Mouse (Mus musculus) liver, adult 2 months (tissue): ENCODE measurements around the gene Lrch1. TPM values are rescaled to one million over a fixed set of nuclear protein-coding genes. Genes with fewer than 3 reads are reported as not detected.

Source experiments
- DNase-seq: peaks from one replicate; pipeline ENCODE4 v3.0.0-alpha.2; 2011; ENCODE audit warnings: low read depth, low spot score; ENCODE audit errors: extremely low read depth
- H3K27ac ChIP-seq: fragments of 200-500 bp; replicated peaks from 2 replicates; pipeline ENCODE4 v1.5.1; 2012; ENCODE audit warnings: low read depth, mild to moderate bottlenecking, control low read depth, inconsistent platforms, low read length; ENCODE audit not compliant: insufficient read depth
- H3K27me3 ChIP-seq: fragments of 200-500 bp; 2 replicates; pipeline ENCODE4 v1.6.1; 2012; ENCODE audit warnings: mild to moderate bottlenecking, moderate library complexity, low read length, inconsistent platforms; ENCODE audit not compliant: control insufficient read depth, insufficient read depth
- H3K36me3 ChIP-seq: fragments of 200-500 bp; 2 replicates; pipeline ENCODE4 v1.6.1; 2012; ENCODE audit warnings: low read length, inconsistent platforms; ENCODE audit not compliant: control insufficient read depth, insufficient read depth
- H3K4me1 ChIP-seq: fragments of 200-500 bp; 2 replicates; pipeline ENCODE4 v1.6.1; 2011; ENCODE audit warnings: low read length; ENCODE audit not compliant: control insufficient read depth, insufficient read depth
- H3K4me3 ChIP-seq: fragments of 200-500 bp; 2 replicates; pipeline ENCODE4 v1.5.1; 2011; ENCODE audit warnings: low read depth, mild to moderate bottlenecking, control low read depth, low read length, moderate library complexity; ENCODE audit not compliant: insufficient read depth
- H3K79me2 ChIP-seq: fragments of 200-500 bp; 2 replicates; pipeline ENCODE4 v1.6.1; 2012; ENCODE audit warnings: inconsistent platforms, mild to moderate bottlenecking, low read length, moderate library complexity; ENCODE audit not compliant: control insufficient read depth, insufficient read depth
- H3K9ac ChIP-seq: fragments of 200-500 bp; 2 replicates; pipeline ENCODE4 v1.6.1; 2012; ENCODE audit warnings: low read depth, mild to moderate bottlenecking, control low read depth, inconsistent platforms, low read length
- CTCF ChIP-seq: fragments of 200-500 bp; IDR thresholded peaks from 2 replicates; pipeline ENCODE4 v1.5.1; 2011; ENCODE audit warnings: low read depth, low read length, control low read depth
- POLR2A ChIP-seq: fragments of 200-500 bp; IDR thresholded peaks from 2 replicates; pipeline ENCODE4 v1.6.1; 2011; ENCODE audit warnings: low read length, control low read depth; ENCODE audit not compliant: insufficient read depth; ENCODE audit errors: extremely low read depth
- WGBS: fragments of 180-500 bp; shearing (Covaris S2); methylation state at CpG from one replicate; pipeline ENCODE4 v1.1.7; 2018; 5-methylcytosine and 5-hydroxymethylcytosine counted together
- polyA plus RNA-seq: library from polyadenylated mRNA; depleted of rRNA; stranded (reverse); fragments of >200 nt; gene quantifications from 2 replicates; pipeline ENCODE4 v1.2.3, GENCODE M21; 2012
- total RNA-seq: library from RNA; depleted of rRNA; stranded (reverse); fragments of >200 nt; gene quantifications from 2 replicates; pipeline ENCODE4 v1.2.3, GENCODE M21; 2014

The Lrch1 gene
- total and polyA plus RNA-seq, 2 experiments, result 2.7 to 6.5 TPM

GRCm38 (mm10) chr14:74893693-74894092 lies 54.0 kb downstream of the Lrch1 start:
- TF ChIP-seq CTCF (no peak), POLR2A (no peak)
- DNase-seq, result no peak
- no peak overlapping the region for H3K9ac ChIP-seq
- H3K79me2 ChIP-seq, result peaks cover 29% of the 10 kb centered on the region
- no peak overlapping the region for H3K27ac ChIP-seq
- H3K27me3 ChIP-seq, result no peaks in the 10 kb centered on the region
- H3K4me1 ChIP-seq, result no peaks in the 10 kb centered on the region
- no peaks in the 10 kb centered on the region for H3K36me3 ChIP-seq
- 95% methylated on average over 6 of the region's 6 CpGs for WGBS
- no peak overlapping the region for H3K4me3 ChIP-seq

GRCm38 (mm10) chr14:74893085-74893648 lies 54.5 kb downstream of the Lrch1 start:
- H3K4me1 ChIP-seq, result no peaks in the 10 kb centered on the region
- no peak for DNase-seq
- H3K4me3 ChIP-seq, result no peak overlapping the region
- H3K27ac ChIP-seq, result no peak overlapping the region
- no peaks in the 10 kb centered on the region for H3K36me3 ChIP-seq
- TF ChIP-seq POLR2A (no peak), CTCF (no peak)
- H3K27me3 ChIP-seq, result no peaks in the 10 kb centered on the region
- WGBS, result 81% methylated on average over 3 of the region's 3 CpGs
- H3K9ac ChIP-seq, result no peak overlapping the region
- peaks cover 26% of the 10 kb centered on the region for H3K79me2 ChIP-seq

DNA sequence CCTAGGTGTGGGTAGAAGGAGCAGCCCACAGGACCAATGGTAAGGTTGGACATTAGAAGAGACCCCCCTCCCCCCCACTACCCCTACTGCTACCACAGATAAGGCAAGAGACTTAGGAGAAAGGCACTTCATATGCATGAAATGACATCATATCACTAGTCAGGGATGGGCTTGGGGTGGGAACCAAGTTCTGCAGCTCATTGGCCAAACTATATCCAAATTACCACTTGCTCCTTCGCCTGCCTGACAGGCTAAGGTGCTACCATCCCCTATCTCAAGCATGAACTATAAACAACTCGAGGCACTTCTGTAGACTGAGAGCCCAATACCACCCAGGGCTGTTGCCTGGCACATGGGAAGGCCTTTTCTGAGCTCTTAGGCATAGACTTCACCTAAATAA lies 58.4 kb downstream of the Lrch1 start:
- TF ChIP-seq POLR2A (no peak), CTCF (no peak)
- H3K27me3 ChIP-seq, result no peaks in the 10 kb centered on the region
- WGBS, result 96% methylated on average over 2 of the region's 2 CpGs
- no peak for DNase-seq
- no peaks in the 10 kb centered on the region for H3K36me3 ChIP-seq
- peaks cover 48% of the 10 kb centered on the region for H3K79me2 ChIP-seq
- H3K9ac ChIP-seq, result no peak overlapping the region
- no peak overlapping the region for H3K27ac ChIP-seq
- H3K4me1 ChIP-seq, result no peaks in the 10 kb centered on the region
- H3K4me3 ChIP-seq, result no peak overlapping the region

GRCm38 (mm10) chr14:74888103-74888502 lies 59.6 kb downstream of the Lrch1 start:
- Histone ChIP-seq H3K79me2 (peaks cover 56% of the 10 kb centered on the region), H3K27ac (no peak overlapping the region), H3K4me3 (no peak overlapping the region), H3K36me3 (no peaks in the 10 kb centered on the region), H3K4me1 (no peaks in the 10 kb centered on the region), H3K27me3 (no peaks in the 10 kb centered on the region), H3K9ac (no peak overlapping the region)
- TF ChIP-seq POLR2A (no peak), CTCF (no peak)
- no peak for DNase-seq
- WGBS, result 100% methylated on average over 1 of the region's 1 CpGs

DNA sequence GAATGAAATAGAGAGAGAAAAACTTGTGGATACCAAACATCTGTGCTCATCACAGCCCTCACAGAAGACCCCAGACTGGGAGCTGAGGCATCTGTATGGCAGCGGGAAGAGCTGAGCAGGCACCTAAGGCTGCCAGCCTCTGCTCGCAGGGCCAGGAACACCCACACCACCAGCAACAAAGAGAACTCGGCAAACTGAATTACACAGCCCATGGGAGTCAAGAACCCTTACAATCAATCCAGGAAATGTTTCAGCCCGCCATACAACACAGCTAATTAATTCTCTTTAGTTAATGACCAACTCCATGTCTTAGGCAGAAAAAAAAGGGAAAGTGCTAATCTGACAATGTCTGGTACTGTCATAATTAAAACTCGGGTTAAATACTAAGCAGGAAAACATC lies 61.2 kb downstream of the Lrch1 start:
- Histone ChIP-seq H3K79me2 (peaks cover 55% of the 10 kb centered on the region), H3K27me3 (no peaks in the 10 kb centered on the region), H3K4me1 (no peaks in the 10 kb centered on the region), H3K4me3 (no peak overlapping the region), H3K27ac (no peak overlapping the region), H3K36me3 (no peaks in the 10 kb centered on the region), H3K9ac (no peak overlapping the region)
- TF ChIP-seq POLR2A (no peak), CTCF (no peak)
- no peak for DNase-seq
- WGBS, result 85% methylated on average over 5 of the region's 5 CpGs

DNA sequence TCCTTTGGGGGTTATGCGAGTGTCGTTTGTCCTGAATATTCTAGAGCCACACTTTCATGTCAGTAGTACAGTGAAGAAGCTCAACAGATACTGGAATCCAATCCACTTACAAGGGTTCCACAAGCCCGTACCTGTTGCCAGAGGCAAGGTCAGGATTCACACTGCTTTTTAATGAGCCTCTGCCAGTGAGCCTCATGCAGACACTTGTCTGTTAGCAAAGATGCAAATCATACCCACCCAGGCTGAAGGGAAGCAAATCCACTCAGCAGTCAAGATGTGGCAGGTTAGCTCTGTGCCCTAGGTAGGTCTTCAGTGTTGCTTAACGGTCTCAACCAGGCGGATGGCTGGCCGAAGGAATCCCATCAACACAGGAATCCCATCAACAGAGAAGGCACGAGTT lies 62.8 kb downstream of the Lrch1 start:
- no peaks in the 10 kb centered on the region for H3K36me3 ChIP-seq
- 96% methylated on average over 7 of the region's 7 CpGs for WGBS
- H3K27me3 ChIP-seq, result no peaks in the 10 kb centered on the region
- 0 out of 2 replicates have a peak, but pooled peaks cover 3% of the 10 kb centered on the region for H3K4me1 ChIP-seq
- H3K4me3 ChIP-seq, result no peak overlapping the region
- no peak for TF ChIP-seq POLR2A
- no peak for TF ChIP-seq CTCF
- H3K9ac ChIP-seq, result no peak overlapping the region
- no peak overlapping the region for H3K27ac ChIP-seq
- DNase-seq, result no peak
- H3K79me2 ChIP-seq, result peaks cover 47% of the 10 kb centered on the region
